Mouse (Mus musculus): ENCODE data around the gene Ak4. TPM values are rescaled to one million over a fixed set of nuclear protein-coding genes. Genes with fewer than 3 reads are reported as not detected.

Ak4 gene
- polyA plus RNA-seq, 1 experiment from 2014 or later = 5.3 TPM

DNA sequence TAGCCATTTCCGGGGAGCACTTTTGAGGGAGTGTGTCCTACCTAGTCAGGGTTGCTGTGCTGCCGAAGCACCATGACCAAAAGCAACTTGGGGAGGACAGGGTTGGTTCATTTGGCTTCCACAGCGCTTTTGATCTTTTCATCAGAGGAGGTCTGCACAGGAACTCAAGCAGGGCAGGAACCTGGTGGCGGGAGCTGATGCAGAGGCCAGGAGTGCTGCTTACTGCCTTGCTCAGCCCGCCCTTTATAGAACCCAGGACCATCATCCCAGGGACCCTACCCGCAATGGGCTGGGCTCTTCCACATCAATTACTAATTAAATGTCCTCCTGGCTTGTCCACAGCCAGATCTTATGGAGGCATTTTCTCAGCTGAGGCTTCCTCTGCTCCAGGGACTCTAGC, 7.5 kb downstream of the Ak4 start:
- no peaks in the 10 kb centered on the region for H3K9me3 ChIP-seq (ENCODE audit: low read length)
- H3K4me2 ChIP-seq (replicated peaks; ENCODE audit: low read depth, low read length) = no peak overlapping the region
- no peak for ATAC-seq
- H3K36me3 ChIP-seq (ENCODE audit: insufficient read depth, low read length) = no peaks in the 10 kb centered on the region
- no peaks in the 10 kb centered on the region for H3K27me3 ChIP-seq (replicated peaks; ENCODE audit: insufficient read depth, low read length)
- WGBS = 91% methylated on average over 6 of the region's 6 CpGs
- no peak for DNase-seq (ENCODE audit: low spot score)
- H3K9ac ChIP-seq (replicated peaks; ENCODE audit: low read depth) = no peak overlapping the region
- H3K27ac ChIP-seq (ENCODE audit: low read length) = no peak overlapping the region
- H3K4me3 ChIP-seq (ENCODE audit: low read depth, low read length) = no peak overlapping the region
- H3K4me1 ChIP-seq (ENCODE audit: insufficient read depth, low read depth, low read length) = no peaks in the 10 kb centered on the region
- TF ChIP-seq CTCF (IDR thresholded peaks at IDR 0.05) (no peak), EP300 (IDR thresholded peaks at IDR 0.05) (no peak)

DNA sequence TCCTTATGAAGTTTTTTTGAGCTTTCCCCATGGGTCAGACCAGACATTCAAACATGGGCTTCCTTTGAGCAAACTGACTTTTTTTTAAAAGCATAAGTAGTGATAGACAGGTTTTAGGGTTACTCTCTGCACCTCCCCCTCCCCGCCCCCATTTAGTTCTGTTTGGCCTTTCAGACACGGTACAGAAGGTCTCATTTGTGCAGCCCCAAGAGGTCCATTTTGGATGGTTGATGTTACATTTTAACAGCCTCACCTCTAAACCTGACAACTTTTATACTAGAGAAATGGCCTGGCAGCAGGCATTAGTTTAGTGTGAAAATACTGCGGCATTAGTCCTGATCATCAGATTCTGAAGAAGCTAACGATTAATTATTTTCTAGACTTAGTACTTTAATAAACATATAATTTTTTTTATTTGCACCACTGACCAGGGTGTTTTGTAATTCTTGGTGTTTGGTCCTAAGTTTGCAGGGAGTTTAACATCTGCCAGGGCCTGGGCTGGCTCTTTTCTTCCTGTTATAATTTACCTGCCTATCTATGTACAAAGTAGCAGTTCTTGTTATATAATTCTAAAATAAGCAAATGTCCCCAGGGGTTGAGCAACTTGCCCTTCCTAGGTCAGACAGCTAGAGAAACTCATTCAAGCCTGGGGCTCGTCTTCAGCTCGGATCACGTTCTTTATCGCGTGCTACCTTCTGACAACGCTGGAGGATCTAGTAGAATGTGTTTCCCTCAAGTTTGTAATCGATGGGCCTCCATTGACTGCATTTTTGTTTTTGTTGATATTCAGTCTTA, 9.0 kb downstream of the Ak4 start:
- WGBS = 78% methylated on average over 11 of the region's 11 CpGs
- TF ChIP-seq EP300 (IDR thresholded peaks at IDR 0.05) = no peak
- TF ChIP-seq CTCF (IDR thresholded peaks at IDR 0.05) = no peak
- no peak overlapping the region for H3K4me2 ChIP-seq (replicated peaks; ENCODE audit: low read depth, low read length)

DNA sequence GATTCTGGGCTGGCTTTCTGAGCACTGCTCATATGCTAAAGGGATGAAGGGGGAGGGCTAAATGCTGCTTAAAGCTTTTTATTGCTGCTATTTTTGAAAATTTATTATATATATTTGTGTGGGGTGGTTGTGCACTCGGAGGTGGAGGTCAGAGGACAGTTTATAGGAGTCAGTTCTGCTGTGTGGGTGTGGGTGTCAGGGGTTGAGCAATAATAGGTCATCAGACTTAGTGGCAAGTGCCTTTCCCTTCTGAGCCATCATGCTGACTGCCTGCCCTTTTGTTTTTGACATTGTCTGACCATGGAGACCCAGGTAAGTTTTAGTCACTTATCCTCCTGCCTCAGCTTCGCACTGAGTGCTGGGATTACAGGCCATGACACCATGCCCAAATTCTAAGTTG, 10.0 kb downstream of the Ak4 start:
- Histone ChIP-seq H3K36me3 (ENCODE audit: insufficient read depth, low read length) (no peaks in the 10 kb centered on the region), H3K4me1 (ENCODE audit: insufficient read depth, low read depth, low read length) (no peaks in the 10 kb centered on the region), H3K4me3 (ENCODE audit: low read depth, low read length) (no peak overlapping the region), H3K9me3 (ENCODE audit: low read length) (no peaks in the 10 kb centered on the region), H3K9ac (replicated peaks; ENCODE audit: low read depth) (no peak overlapping the region), H3K27me3 (replicated peaks; ENCODE audit: insufficient read depth, low read length) (no peaks in the 10 kb centered on the region), H3K27ac (ENCODE audit: low read length) (no peak overlapping the region), H3K4me2 (replicated peaks; ENCODE audit: low read depth, low read length) (no peak overlapping the region)
- no peak for ATAC-seq
- no peak for DNase-seq (ENCODE audit: low spot score)
- 74% methylated on average over 2 of the region's 2 CpGs for WGBS
- TF ChIP-seq CTCF (IDR thresholded peaks at IDR 0.05) (no peak), EP300 (IDR thresholded peaks at IDR 0.05) (no peak)

More for the DNA sequence above, 9.0 kb downstream of the Ak4 start:
- no peaks in the 10 kb centered on the region for H3K4me1 ChIP-seq (ENCODE audit: insufficient read depth, low read depth, low read length)
- H3K36me3 ChIP-seq (ENCODE audit: insufficient read depth, low read length) = no peaks in the 10 kb centered on the region
- H3K27ac ChIP-seq (ENCODE audit: low read length) = no peak overlapping the region
- no peak overlapping the region for H3K4me3 ChIP-seq (ENCODE audit: low read depth, low read length)
- no peaks in the 10 kb centered on the region for H3K9me3 ChIP-seq (ENCODE audit: low read length)
- no peak overlapping the region for H3K9ac ChIP-seq (replicated peaks; ENCODE audit: low read depth)
- ATAC-seq = no peak
- no peak for DNase-seq (ENCODE audit: low spot score)
- H3K27me3 ChIP-seq (replicated peaks; ENCODE audit: insufficient read depth, low read length) = no peaks in the 10 kb centered on the region

DNA sequence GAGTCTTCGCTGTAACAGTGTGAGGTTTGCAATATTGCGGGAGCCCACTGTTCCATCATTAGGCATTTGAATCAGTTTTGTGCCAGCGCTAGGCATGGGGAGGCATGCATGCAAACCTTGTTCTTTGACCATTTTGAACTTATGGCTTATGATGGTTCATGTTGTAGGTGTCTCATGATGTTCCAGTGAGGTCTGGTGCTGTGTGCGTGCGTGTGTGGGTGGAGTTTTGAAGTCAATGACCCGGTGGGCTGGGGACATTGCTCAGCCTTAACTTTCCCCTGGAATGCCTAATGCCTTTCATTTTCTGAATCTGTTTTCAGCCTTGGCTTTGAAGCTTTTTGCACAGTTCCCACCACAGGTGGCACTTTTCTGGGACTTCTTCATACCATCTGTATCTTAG, 10.9 kb downstream of the Ak4 start:
- no peak overlapping the region for H3K9ac ChIP-seq (replicated peaks; ENCODE audit: low read depth)
- no peaks in the 10 kb centered on the region for H3K27me3 ChIP-seq (replicated peaks; ENCODE audit: insufficient read depth, low read length)
- H3K36me3 ChIP-seq (ENCODE audit: insufficient read depth, low read length) = no peaks in the 10 kb centered on the region
- WGBS = 90% methylated on average over 6 of the region's 6 CpGs
- H3K27ac ChIP-seq (ENCODE audit: low read length) = no peak overlapping the region
- TF ChIP-seq CTCF (IDR thresholded peaks at IDR 0.05) = no peak
- no peak for TF ChIP-seq EP300 (IDR thresholded peaks at IDR 0.05)
- DNase-seq (ENCODE audit: low spot score) = no peak
- H3K4me1 ChIP-seq (ENCODE audit: insufficient read depth, low read depth, low read length) = no peaks in the 10 kb centered on the region
- no peak overlapping the region for H3K4me2 ChIP-seq (replicated peaks; ENCODE audit: low read depth, low read length)
- no peak for ATAC-seq
- H3K4me3 ChIP-seq (ENCODE audit: low read depth, low read length) = no peak overlapping the region
- H3K9me3 ChIP-seq (ENCODE audit: low read length) = no peaks in the 10 kb centered on the region

DNA sequence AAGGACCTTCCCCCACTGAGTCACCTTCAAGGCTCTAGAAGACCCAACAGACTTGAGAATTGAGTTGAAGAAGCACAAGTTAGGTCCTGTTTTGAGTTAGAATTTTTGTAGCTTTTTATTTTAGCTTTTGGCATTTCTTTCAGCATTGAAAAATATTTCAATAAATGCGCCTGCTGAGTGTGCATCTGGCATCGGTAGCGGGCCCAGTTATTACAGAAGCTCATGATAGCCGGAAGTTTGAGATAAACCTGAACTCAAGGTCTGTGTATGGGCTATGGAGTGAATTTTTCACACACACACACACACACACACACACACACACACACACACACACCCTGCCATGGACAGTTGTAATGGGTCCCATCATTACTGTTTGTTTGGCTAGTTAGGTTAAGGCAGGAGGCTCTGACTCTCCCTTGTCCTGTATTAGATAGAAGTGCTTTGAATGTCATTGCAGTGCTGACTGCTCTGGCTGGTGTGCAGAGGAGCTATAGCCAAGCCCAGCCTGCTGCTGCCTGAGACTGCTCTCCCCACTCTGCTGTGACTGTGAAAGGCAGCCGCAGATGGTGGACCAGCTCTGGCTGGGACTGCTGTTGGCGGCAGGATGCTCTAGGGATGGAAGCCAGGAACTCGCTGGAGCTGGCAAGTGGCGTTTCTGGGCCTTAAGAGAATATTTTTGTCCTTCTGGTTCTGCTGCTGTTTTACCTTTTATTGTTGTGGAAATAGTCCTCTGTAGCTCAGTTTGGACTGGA, 17.9 kb downstream of the Ak4 start:
- TF ChIP-seq CTCF (IDR thresholded peaks at IDR 0.05) (no peak), EP300 (IDR thresholded peaks at IDR 0.05) (no peak)
- DNase-seq (ENCODE audit: low spot score) = peak; percentile 15
- H3K27me3 ChIP-seq (replicated peaks; ENCODE audit: insufficient read depth, low read length) = no peaks in the 10 kb centered on the region
- H3K4me1 ChIP-seq (ENCODE audit: insufficient read depth, low read depth, low read length) = peaks cover 3% of the 10 kb centered on the region; the same call in 1 of the 2 replicates
- no peak for ATAC-seq
- H3K9ac ChIP-seq (replicated peaks; ENCODE audit: low read depth) = no peak overlapping the region
- 67% methylated on average over 8 of the region's 8 CpGs for WGBS
- H3K27ac ChIP-seq (ENCODE audit: low read length) = no peak overlapping the region
- no peak overlapping the region for H3K4me3 ChIP-seq (ENCODE audit: low read depth, low read length)
- no peak overlapping the region for H3K4me2 ChIP-seq (replicated peaks; ENCODE audit: low read depth, low read length)
- H3K9me3 ChIP-seq (ENCODE audit: low read length) = no peaks in the 10 kb centered on the region
- no peaks in the 10 kb centered on the region for H3K36me3 ChIP-seq (ENCODE audit: insufficient read depth, low read length)

DNA sequence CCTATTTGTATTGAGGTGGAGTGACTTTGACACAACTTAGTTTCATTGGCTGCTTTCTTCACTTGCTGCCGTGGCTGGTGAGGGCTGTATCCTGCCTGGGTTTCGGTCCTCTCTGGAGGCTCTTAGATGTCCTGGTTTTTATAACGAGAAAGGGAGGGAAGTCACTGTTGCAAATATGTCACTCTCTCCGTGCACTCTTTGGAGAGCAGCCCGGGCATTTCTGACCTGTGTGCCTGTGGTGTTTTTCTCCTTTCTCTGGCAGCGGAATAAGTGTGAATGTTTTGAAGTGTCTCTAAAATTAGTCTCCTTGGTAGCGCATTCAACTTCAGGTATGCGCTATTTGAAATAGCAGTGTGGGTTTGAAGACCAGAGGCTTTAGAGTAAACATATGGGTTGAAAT, 19.2 kb downstream of the Ak4 start:
- H3K9me3 ChIP-seq (ENCODE audit: low read length) = no peaks in the 10 kb centered on the region
- H3K27ac ChIP-seq (ENCODE audit: low read length) = no peak overlapping the region
- peak overlapping the region; percentile 32; the same call in 1 of the 2 replicates for H3K4me2 ChIP-seq (replicated peaks; ENCODE audit: low read depth, low read length)
- ATAC-seq = peak; percentile 21; the same call in 1 of the 2 replicates
- peaks cover 3% of the 10 kb centered on the region; the same call in 1 of the 2 replicates for H3K4me1 ChIP-seq (ENCODE audit: insufficient read depth, low read depth, low read length)
- no peak for TF ChIP-seq CTCF (IDR thresholded peaks at IDR 0.05)
- no peaks in the 10 kb centered on the region for H3K36me3 ChIP-seq (ENCODE audit: insufficient read depth, low read length)
- DNase-seq (ENCODE audit: low spot score) = peak; percentile 56
- H3K9ac ChIP-seq (replicated peaks; ENCODE audit: low read depth) = no peak overlapping the region
- H3K4me3 ChIP-seq (ENCODE audit: low read depth, low read length) = no peak overlapping the region
- WGBS = 31% methylated on average over 8 of the region's 8 CpGs
- H3K27me3 ChIP-seq (replicated peaks; ENCODE audit: insufficient read depth, low read length) = no peaks in the 10 kb centered on the region
